Mouse (Mus musculus): ENCODE results near the gene Pola1. TPM values are rescaled to one million over a fixed set of nuclear protein-coding genes. Genes with fewer than 3 reads are reported as not detected.

The Pola1 gene
- polyA plus RNA-seq, 1 experiment from 2014 or later: 23.9 TPM

DNA sequence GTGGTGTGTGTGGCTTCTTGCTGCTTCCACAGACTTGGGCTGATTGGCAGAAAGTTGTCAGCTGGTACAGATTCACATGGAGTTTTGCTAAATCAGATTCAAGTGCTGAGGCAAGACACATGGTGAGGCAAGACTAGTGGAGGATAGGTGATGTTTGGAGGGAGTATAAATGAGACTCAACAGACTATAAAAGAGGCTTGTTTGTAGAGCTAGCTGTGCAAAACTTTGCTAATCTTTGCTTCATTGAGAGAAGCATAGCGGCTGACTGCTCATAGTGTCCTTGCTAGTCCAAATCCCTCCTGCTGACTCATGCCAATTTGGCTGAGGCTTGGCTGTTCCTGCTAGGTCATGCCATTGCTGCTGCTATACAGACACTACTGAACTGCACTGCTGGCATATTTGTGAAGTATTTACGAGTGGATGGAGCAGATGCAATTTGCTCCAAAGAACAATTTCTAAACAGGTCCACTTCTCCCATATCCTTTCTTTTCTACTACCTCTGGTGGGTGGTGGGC lies 3.0 kb upstream of the Pola1 start:
- no peak overlapping the region for H3K4me3 ChIP-seq (replicated peaks)
- ATAC-seq (ENCODE audit: low FRiP score): no peak
- 80% methylated on average over 2 of the region's 2 CpGs for WGBS
- H3K4me1 ChIP-seq: peaks cover 7% of the 10 kb centered on the region; the same call in 1 of the 2 replicates
- no peaks in the 10 kb centered on the region for H3K36me3 ChIP-seq (replicated peaks)
- no peaks in the 10 kb centered on the region for H3K27me3 ChIP-seq
- no peak overlapping the region for H3K4me2 ChIP-seq
- H3K9ac ChIP-seq: no peak overlapping the region
- no peaks in the 10 kb centered on the region for H3K9me3 ChIP-seq
- no peak overlapping the region for H3K27ac ChIP-seq

- ATAC-seq (ENCODE audit: low FRiP score): no peak
- no peak overlapping the region for H3K27ac ChIP-seq
- no peaks in the 10 kb centered on the region for H3K36me3 ChIP-seq (replicated peaks)
- H3K4me3 ChIP-seq (replicated peaks): no peak overlapping the region
- 62% methylated on average over 1 of the region's 1 CpGs for WGBS
- peaks cover 7% of the 10 kb centered on the region; the same call in 1 of the 2 replicates for H3K4me1 ChIP-seq
- no peaks in the 10 kb centered on the region for H3K9me3 ChIP-seq
- no peaks in the 10 kb centered on the region for H3K27me3 ChIP-seq
- H3K4me2 ChIP-seq: peak overlapping the region; percentile 31
- no peak overlapping the region for H3K9ac ChIP-seq
Measured at GRCm38 (mm10) chrX:93630256-93630655, 1.7 kb downstream of the Pola1 start.

GRCm38 (mm10) chrX:93602214-93602613 lies 29.7 kb downstream of the Pola1 start:
- H3K36me3 ChIP-seq (replicated peaks): peaks cover 17% of the 10 kb centered on the region; the same call in 1 of the 2 replicates
- 85% methylated on average over 1 of the region's 1 CpGs for WGBS

GRCm38 (mm10) chrX:93594283-93594682 lies 37.7 kb downstream of the Pola1 start:
- 98% methylated on average over 4 of the region's 4 CpGs for WGBS
- Histone ChIP-seq H3K27me3 (no peaks in the 10 kb centered on the region), H3K9ac (no peak overlapping the region), H3K27ac (no peak overlapping the region), H3K36me3 (replicated peaks) (peaks cover 3% of the 10 kb centered on the region; the same call in 1 of the 2 replicates), H3K4me3 (replicated peaks) (no peak overlapping the region), H3K4me2 (no peak overlapping the region), H3K9me3 (no peaks in the 10 kb centered on the region), H3K4me1 (no peaks in the 10 kb centered on the region)
- ATAC-seq (ENCODE audit: low FRiP score): no peak

More at GRCm38 (mm10) chrX:93602214-93602613, 29.7 kb downstream of the Pola1 start:
- Histone ChIP-seq H3K27me3 (no peaks in the 10 kb centered on the region), H3K9me3 (no peaks in the 10 kb centered on the region), H3K27ac (no peak overlapping the region), H3K4me3 (replicated peaks) (no peak overlapping the region), H3K4me1 (no peaks in the 10 kb centered on the region), H3K9ac (no peak overlapping the region), H3K4me2 (no peak overlapping the region)
- no peak for ATAC-seq (ENCODE audit: low FRiP score)

- 92% methylated on average over 2 of the region's 2 CpGs for WGBS
- Histone ChIP-seq H3K4me1 (no peaks in the 10 kb centered on the region), H3K27me3 (no peaks in the 10 kb centered on the region), H3K9ac (no peak overlapping the region), H3K27ac (no peak overlapping the region), H3K36me3 (replicated peaks) (no peaks in the 10 kb centered on the region), H3K4me2 (no peak overlapping the region), H3K4me3 (replicated peaks) (no peak overlapping the region), H3K9me3 (no peaks in the 10 kb centered on the region)
- ATAC-seq (ENCODE audit: low FRiP score): no peak
Measured at GRCm38 (mm10) chrX:93580931-93581330, 51.0 kb downstream of the Pola1 start.

- 41% methylated on average over 1 of the region's 1 CpGs for WGBS
- H3K27me3 ChIP-seq: no peaks in the 10 kb centered on the region
- no peak for ATAC-seq (ENCODE audit: low FRiP score)
- H3K4me2 ChIP-seq: no peak overlapping the region
- no peak overlapping the region for H3K4me3 ChIP-seq (replicated peaks)
- H3K4me1 ChIP-seq: no peaks in the 10 kb centered on the region
- no peak overlapping the region for H3K27ac ChIP-seq
- no peaks in the 10 kb centered on the region for H3K36me3 ChIP-seq (replicated peaks)
- H3K9ac ChIP-seq: no peak overlapping the region
- H3K9me3 ChIP-seq: no peaks in the 10 kb centered on the region
Measured at GRCm38 (mm10) chrX:93557171-93557570, 74.8 kb downstream of the Pola1 start.

DNA sequence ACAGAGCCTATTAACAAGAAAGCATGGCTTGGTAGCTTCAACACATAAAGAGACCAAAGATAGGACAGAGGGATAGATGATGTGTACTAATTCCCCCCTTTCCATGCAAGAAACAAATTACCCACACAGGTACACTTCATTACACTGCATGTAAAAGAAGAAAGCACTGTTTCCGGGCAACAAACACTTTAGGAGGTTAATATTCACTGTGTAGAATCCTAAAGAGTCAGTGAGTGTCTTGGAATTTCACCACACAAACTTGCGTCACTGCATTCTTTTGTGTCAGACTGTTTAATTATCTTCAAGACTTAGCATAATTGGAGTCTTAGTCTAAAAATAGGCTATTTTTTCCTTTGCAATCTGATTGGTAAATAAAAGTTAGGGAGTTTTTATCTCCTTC lies 92.2 kb downstream of the Pola1 start:
- Histone ChIP-seq H3K4me1 (no peaks in the 10 kb centered on the region), H3K27ac (no peak overlapping the region), H3K9me3 (no peaks in the 10 kb centered on the region), H3K4me3 (replicated peaks) (no peak overlapping the region), H3K4me2 (no peak overlapping the region), H3K27me3 (no peaks in the 10 kb centered on the region), H3K36me3 (replicated peaks) (no peaks in the 10 kb centered on the region), H3K9ac (no peak overlapping the region)
- 59% methylated on average over 2 of the region's 2 CpGs for WGBS
- ATAC-seq (ENCODE audit: low FRiP score): peak; percentile 9; the same call in 1 of the 2 replicates

DNA sequence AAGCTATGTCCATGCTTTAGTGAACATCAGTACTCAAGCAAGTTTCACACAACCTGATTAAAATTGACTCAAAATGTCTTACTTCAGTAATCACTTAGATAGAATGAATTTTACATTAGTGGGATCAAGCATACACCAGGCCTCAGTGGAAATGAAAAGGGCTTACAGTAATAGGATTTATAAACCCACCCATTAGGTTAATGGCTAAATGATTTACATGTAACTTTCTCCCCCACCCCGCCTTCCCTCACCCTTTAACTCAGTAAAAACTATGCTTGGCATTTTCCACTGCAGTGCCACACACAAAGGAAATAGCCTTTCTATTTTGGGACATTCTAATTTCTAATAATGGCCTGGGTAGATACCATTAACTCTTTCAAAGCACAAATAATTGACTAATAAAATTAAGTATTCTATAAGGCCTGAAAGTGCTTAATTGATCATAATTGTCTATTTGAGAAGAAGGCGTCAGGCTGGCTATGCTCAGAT lies 129.0 kb downstream of the Pola1 start:
- WGBS: 43% methylated on average over 2 of the region's 2 CpGs
- ATAC-seq (ENCODE audit: low FRiP score): no peak

GRCm38 (mm10) chrX:93497597-93497996 lies 134.4 kb downstream of the Pola1 start:
- H3K4me1 ChIP-seq: no peaks in the 10 kb centered on the region
- no peak overlapping the region for H3K4me3 ChIP-seq (replicated peaks)
- no peaks in the 10 kb centered on the region for H3K36me3 ChIP-seq (replicated peaks)
- H3K27me3 ChIP-seq: no peaks in the 10 kb centered on the region
- no peak overlapping the region for H3K4me2 ChIP-seq
- no peak overlapping the region for H3K9ac ChIP-seq
- no peak overlapping the region for H3K27ac ChIP-seq
- no peak for ATAC-seq (ENCODE audit: low FRiP score)
- WGBS: 74% methylated on average over 6 of the region's 6 CpGs
- H3K9me3 ChIP-seq: no peaks in the 10 kb centered on the region

More for the DNA sequence above, 129.0 kb downstream of the Pola1 start:
- H3K27me3 ChIP-seq: no peaks in the 10 kb centered on the region
- no peak overlapping the region for H3K4me2 ChIP-seq
- H3K27ac ChIP-seq: no peak overlapping the region
- no peak overlapping the region for H3K9ac ChIP-seq
- H3K4me3 ChIP-seq (replicated peaks): no peak overlapping the region
- H3K36me3 ChIP-seq (replicated peaks): no peaks in the 10 kb centered on the region
- no peaks in the 10 kb centered on the region for H3K4me1 ChIP-seq
- H3K9me3 ChIP-seq: no peaks in the 10 kb centered on the region

- Histone ChIP-seq H3K27ac (no peak overlapping the region), H3K4me2 (no peak overlapping the region), H3K27me3 (no peaks in the 10 kb centered on the region), H3K36me3 (replicated peaks) (no peaks in the 10 kb centered on the region), H3K4me1 (no peaks in the 10 kb centered on the region), H3K4me3 (replicated peaks) (no peak overlapping the region), H3K9ac (no peak overlapping the region), H3K9me3 (no peaks in the 10 kb centered on the region)
- WGBS: 34% methylated on average over 1 of the region's 1 CpGs
- no peak for ATAC-seq (ENCODE audit: low FRiP score)
Measured at GRCm38 (mm10) chrX:93465711-93466110, 166.2 kb downstream of the Pola1 start.

DNA sequence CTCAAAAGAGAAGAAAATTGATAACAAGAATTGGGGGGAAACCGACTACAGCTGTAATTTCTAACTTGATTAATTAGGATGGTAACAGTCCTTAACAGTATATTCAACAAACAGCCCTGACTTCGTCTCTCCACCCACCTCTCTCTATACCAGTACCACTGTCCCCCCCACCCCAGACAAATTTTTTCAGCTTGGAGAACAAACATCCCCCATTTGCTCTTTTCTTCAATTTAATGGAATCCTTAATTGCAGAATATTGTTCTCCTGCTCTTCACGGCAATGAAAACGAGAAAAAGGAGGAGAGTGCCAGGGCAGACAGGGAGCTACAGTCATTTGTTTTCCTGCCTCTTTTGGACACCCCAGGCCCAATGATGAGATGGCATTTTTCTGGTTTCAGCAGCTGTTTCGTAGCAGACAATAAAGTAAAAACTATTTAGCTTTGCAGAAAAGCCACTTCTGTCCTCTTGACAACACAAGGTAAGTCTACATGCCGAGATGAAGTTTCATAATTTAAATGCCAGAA lies 202.2 kb downstream of the Pola1 start:
- 30% methylated on average over 6 of the region's 6 CpGs for WGBS
- Histone ChIP-seq H3K9ac (no peak overlapping the region), H3K27ac (peak overlapping the region; percentile 46; the same call in 1 of the 2 replicates), H3K4me2 (no peak overlapping the region), H3K27me3 (no peaks in the 10 kb centered on the region), H3K9me3 (no peaks in the 10 kb centered on the region), H3K36me3 (replicated peaks) (no peaks in the 10 kb centered on the region), H3K4me3 (replicated peaks) (no peak overlapping the region), H3K4me1 (no peaks in the 10 kb centered on the region)
- ATAC-seq (ENCODE audit: low FRiP score): peak; percentile 77

DNA sequence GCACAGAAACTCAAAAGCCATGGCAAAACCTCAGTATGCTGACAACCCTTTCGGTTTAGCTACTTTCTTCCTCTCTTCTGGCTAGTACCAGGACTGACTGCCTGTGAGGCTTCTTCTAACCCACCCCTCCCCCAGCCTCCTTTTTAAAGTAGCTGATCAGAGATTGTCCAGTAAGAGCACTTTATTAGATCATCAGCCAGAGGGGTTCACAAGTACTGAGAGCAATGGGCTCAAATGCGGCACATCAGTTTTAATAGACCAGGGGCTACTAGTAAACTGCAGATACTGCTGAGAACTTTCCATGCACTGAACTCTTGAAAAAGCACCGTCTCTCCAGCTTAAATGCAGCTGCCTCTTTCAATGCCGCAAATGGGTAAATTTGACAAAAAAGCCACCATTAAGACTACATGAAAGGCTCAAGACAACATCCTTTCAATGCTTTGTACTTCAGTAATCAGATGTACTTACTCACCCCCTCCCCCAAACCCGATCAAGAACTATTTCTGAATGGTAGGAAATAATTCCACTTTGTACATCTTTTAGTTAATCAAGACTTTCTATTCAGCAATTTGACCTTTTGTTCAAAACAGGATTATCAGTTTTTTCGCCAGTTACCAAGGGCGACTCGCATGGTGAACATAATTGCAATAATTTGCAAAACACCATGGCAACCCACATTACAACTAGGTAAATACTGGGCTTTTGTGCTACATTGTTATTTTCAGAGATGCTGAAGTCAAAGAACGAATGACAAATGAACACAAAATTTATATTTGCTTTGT lies 202.8 kb downstream of the Pola1 start:
- Histone ChIP-seq H3K27me3 (no peaks in the 10 kb centered on the region), H3K36me3 (replicated peaks) (no peaks in the 10 kb centered on the region), H3K27ac (peak overlapping the region; percentile 38; the same call in 1 of the 2 replicates), H3K4me3 (replicated peaks) (no peak overlapping the region), H3K4me2 (peak overlapping the region; percentile 8; the same call in 1 of the 2 replicates), H3K9me3 (no peaks in the 10 kb centered on the region), H3K4me1 (no peaks in the 10 kb centered on the region), H3K9ac (no peak overlapping the region)
- WGBS: 27% methylated on average over 9 of the region's 9 CpGs
- peak; percentile 83 for ATAC-seq (ENCODE audit: low FRiP score)
